Mouse (Mus musculus): ENCODE results near the gene 1600012H06Rik. TPM values are rescaled to one million over a fixed set of nuclear protein-coding genes. Genes with fewer than 3 reads are reported as not detected.
A peak's percentile ranks its signal among the peaks of the same experiment; 100 is the strongest.
"Not testable (repeated sequence)": the region's sequence is repeated elsewhere in the genome, so short reads cannot be mapped to it uniquely, and the experiment has no call there.

1600012H06Rik gene
- polyA plus RNA-seq, 1 experiment from 2014 or later: 27.3 TPM

- Histone ChIP-seq H3K9me3 (no peaks in the 10 kb centered on the region), H3K9ac (no peak overlapping the region), H3K4me2 (no peak overlapping the region), H3K27ac (replicated peaks) (no peak overlapping the region), H3K27me3 (no peaks in the 10 kb centered on the region), H3K4me3 (no peak overlapping the region), H3K4me1 (replicated peaks) (no peaks in the 10 kb centered on the region), H3K36me3 (no peaks in the 10 kb centered on the region)
- ATAC-seq (ENCODE audit: low FRiP score, low read depth): no peak
- WGBS: 93% methylated on average over 4 of the region's 4 CpGs
Observed at GRCm38 (mm10) chr17:14914401-14914800, 28.6 kb upstream of the 1600012H06Rik start.

GRCm38 (mm10) chr17:14917866-14918265 is 25.1 kb upstream of the 1600012H06Rik start:
- Histone ChIP-seq H3K27me3 (no peaks in the 10 kb centered on the region), H3K9me3 (no peaks in the 10 kb centered on the region), H3K4me2 (no peak overlapping the region), H3K4me1 (replicated peaks) (no peaks in the 10 kb centered on the region), H3K36me3 (no peaks in the 10 kb centered on the region), H3K9ac (no peak overlapping the region), H3K27ac (replicated peaks) (no peak overlapping the region), H3K4me3 (no peak overlapping the region)
- 91% methylated on average over 8 of the region's 8 CpGs for WGBS
- ATAC-seq (ENCODE audit: low FRiP score, low read depth): no peak

DNA sequence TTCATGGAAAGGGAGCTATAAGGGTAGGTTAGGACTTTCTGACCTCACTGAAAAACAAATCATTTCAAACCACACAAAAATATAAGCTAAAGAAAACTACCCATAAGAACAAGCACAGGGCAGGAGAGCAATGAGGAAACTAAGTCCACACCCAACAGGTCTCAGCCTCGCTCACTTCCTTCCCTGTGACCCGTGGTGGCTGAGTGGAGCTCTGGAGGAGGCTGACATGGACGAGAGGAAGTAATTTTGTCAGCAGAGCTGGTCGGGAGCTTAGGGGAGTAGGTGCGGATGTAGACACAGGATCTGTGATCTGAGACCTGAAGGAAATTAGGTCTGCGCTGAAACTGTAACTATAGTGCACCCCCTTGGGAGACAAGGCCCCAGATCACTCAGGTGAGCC is 21.4 kb upstream of the 1600012H06Rik start:
- Histone ChIP-seq H3K4me3 (no peak overlapping the region), H3K4me2 (no peak overlapping the region), H3K9me3 (no peaks in the 10 kb centered on the region), H3K36me3 (no peaks in the 10 kb centered on the region), H3K27me3 (no peaks in the 10 kb centered on the region), H3K9ac (no peak overlapping the region), H3K4me1 (replicated peaks) (no peaks in the 10 kb centered on the region), H3K27ac (replicated peaks) (no peak overlapping the region)
- WGBS: 74% methylated on average over 6 of the region's 6 CpGs
- no peak for ATAC-seq (ENCODE audit: low FRiP score, low read depth)

DNA sequence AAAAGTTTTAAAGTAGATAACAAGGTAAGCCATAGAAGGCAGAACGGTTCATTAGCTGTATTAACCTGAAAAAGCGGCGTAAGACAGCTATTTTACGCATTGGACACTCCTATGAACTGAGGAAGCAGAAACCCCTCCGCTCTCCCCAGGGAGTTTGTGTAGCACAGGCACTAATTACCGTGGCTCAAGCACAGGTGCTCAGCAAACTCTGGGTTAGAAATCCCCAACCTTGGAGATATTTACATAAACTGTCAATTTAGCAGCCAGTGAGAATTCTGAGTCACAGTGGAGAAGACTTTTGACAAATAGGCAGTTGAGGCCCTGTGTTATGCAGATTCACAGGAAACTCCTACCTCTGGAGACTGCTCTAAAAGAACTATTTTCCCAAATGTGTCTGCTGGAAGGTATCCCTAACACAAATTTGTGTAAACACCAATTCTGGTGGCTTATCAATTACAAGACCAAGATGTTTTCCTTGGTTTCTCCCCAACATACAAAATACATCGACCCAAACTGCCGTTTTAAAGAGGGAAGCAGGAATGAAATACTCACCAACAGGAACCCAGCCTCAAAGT is 15.3 kb upstream of the 1600012H06Rik start:
- H3K36me3 ChIP-seq: no peaks in the 10 kb centered on the region
- no peak overlapping the region for H3K4me2 ChIP-seq
- H3K9ac ChIP-seq: no peak overlapping the region
- no peak overlapping the region for H3K27ac ChIP-seq (replicated peaks)
- no peaks in the 10 kb centered on the region for H3K9me3 ChIP-seq
- H3K27me3 ChIP-seq: no peaks in the 10 kb centered on the region
- H3K4me3 ChIP-seq: no peak overlapping the region
- WGBS: 85% methylated on average over 8 of the region's 8 CpGs
- ATAC-seq (ENCODE audit: low FRiP score, low read depth): no peak
- no peaks in the 10 kb centered on the region for H3K4me1 ChIP-seq (replicated peaks)

GRCm38 (mm10) chr17:14928631-14929030 is 14.4 kb upstream of the 1600012H06Rik start:
- no peaks in the 10 kb centered on the region for H3K27me3 ChIP-seq
- no peak overlapping the region for H3K4me3 ChIP-seq
- no peaks in the 10 kb centered on the region for H3K9me3 ChIP-seq
- no peak overlapping the region for H3K9ac ChIP-seq
- WGBS: 86% methylated on average over 5 of the region's 5 CpGs
- H3K4me2 ChIP-seq: no peak overlapping the region
- H3K27ac ChIP-seq (replicated peaks): no peak overlapping the region
- ATAC-seq (ENCODE audit: low FRiP score, low read depth): no peak
- H3K36me3 ChIP-seq: no peaks in the 10 kb centered on the region
- no peaks in the 10 kb centered on the region for H3K4me1 ChIP-seq (replicated peaks)

DNA sequence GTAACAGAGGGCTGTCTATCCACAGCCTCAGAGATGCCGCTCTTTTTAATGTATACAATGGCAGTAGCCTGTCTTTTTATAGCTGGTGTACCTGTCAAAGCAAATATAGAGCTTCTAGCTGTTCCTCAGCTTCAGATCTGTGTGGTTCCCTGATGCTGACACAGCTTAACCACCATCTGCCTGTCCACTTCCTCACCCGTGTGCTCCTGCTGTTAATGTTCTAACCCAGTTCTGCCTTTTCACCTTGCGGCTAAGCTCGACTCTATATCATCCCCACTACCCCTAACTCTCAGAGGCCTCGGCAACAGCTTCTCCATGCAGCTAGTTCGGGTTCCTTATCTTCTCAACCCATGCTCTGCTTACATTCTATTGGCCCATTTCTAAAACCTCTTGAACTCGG is 12.3 kb upstream of the 1600012H06Rik start:
- H3K4me1 ChIP-seq (replicated peaks): no peaks in the 10 kb centered on the region
- H3K36me3 ChIP-seq: no peaks in the 10 kb centered on the region
- H3K9me3 ChIP-seq: no peaks in the 10 kb centered on the region
- no peak overlapping the region for H3K9ac ChIP-seq
- no peak overlapping the region for H3K4me3 ChIP-seq
- no peak for ATAC-seq (ENCODE audit: low FRiP score, low read depth)
- H3K27me3 ChIP-seq: no peaks in the 10 kb centered on the region
- no peak overlapping the region for H3K27ac ChIP-seq (replicated peaks)
- 89% methylated on average over 7 of the region's 7 CpGs for WGBS
- H3K4me2 ChIP-seq: no peak overlapping the region

GRCm38 (mm10) chr17:14931469-14931868 is 11.5 kb upstream of the 1600012H06Rik start:
- H3K27ac ChIP-seq (replicated peaks): no peak overlapping the region
- no peaks in the 10 kb centered on the region for H3K27me3 ChIP-seq
- 90% methylated on average over 5 of the region's 5 CpGs for WGBS
- H3K4me2 ChIP-seq: no peak overlapping the region
- H3K4me3 ChIP-seq: no peak overlapping the region
- ATAC-seq (ENCODE audit: low FRiP score, low read depth): no peak
- no peaks in the 10 kb centered on the region for H3K36me3 ChIP-seq
- H3K9me3 ChIP-seq: no peaks in the 10 kb centered on the region
- no peaks in the 10 kb centered on the region for H3K4me1 ChIP-seq (replicated peaks)
- H3K9ac ChIP-seq: no peak overlapping the region

GRCm38 (mm10) chr17:14935280-14935679 is 7.7 kb upstream of the 1600012H06Rik start:
- H3K27ac ChIP-seq (replicated peaks); H3K4me3 ChIP-seq; H3K9ac ChIP-seq; H3K9me3 ChIP-seq; H3K27me3 ChIP-seq; H3K36me3 ChIP-seq; H3K4me1 ChIP-seq (replicated peaks); H3K4me2 ChIP-seq; ATAC-seq (ENCODE audit: low FRiP score, low read depth): not testable (repeated sequence)
- WGBS: 87% methylated on average over 14 of the region's 14 CpGs

DNA sequence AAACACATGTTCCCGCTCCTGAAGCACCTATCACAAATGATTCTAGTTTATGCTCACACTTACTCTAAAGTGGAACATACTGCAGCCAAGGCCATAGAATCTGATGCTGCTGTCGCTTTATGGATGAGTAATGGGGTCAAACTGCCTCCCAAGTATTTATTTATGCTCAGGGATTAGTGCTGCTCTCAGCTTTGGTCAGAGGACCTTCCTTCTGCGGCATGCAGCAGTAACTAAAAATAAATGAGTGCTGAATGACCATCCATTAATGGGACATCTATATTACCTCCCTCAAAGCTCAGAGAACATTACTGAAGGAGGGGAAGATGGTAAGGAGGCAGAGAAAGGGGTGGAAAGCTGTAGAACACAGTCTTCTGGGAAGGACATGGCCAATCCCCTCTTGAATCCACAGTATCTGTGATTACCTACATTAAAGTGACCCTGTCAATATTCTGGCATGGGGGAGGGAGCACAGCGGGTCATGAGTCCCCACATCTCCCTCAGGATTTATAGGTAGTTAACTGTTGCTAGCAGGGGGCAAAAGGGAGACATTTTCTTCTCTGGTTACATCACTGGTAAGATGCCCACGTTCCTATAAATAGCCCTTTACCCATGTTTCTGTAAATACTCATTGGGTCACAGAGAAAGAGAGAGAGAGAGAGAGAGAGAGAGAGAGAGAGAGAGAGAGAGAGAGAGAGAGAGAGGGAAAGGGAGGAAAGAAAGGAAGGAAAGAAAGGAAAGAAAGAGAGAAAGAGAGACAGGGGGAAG is 7.0 kb upstream of the 1600012H06Rik start:
- ATAC-seq (ENCODE audit: low FRiP score, low read depth): no peak
- no peaks in the 10 kb centered on the region for H3K27me3 ChIP-seq

DNA sequence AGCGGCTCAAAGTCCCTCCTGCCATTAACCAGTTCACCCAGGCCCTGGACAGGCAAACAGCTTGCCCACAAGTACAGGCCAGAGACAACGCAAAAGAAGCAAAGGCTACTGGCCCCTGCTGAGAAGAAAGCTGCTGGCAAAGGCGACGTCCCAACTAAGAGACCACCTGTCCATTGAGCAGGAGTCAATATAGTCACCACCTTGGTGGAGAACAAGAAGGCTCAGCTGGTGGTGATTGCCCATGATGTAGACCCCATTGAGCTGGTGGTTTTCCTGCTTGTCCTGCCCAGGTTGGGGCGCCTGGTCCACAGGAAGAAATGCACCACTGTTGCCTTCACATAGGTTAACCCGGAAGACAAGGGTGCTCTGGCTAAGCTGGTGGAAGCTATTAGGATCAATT is 803 bp upstream of the 1600012H06Rik start:
- peaks cover 33% of the 10 kb centered on the region for H3K4me1 ChIP-seq (replicated peaks)
- not testable (repeated sequence) for ATAC-seq (ENCODE audit: low FRiP score, low read depth); H3K27me3 ChIP-seq; H3K9me3 ChIP-seq
- peak overlapping the region; percentile 54 for H3K9ac ChIP-seq
- peaks cover 15% of the 10 kb centered on the region for H3K36me3 ChIP-seq
- H3K4me3 ChIP-seq: peak overlapping the region; percentile 56
- 69% methylated on average over 6 of the region's 6 CpGs for WGBS
- H3K27ac ChIP-seq (replicated peaks): 0 out of 2 replicates have a peak overlapping the region, but pooled peaks have one; percentile 73
- H3K4me2 ChIP-seq: peak overlapping the region; percentile 80

More for the DNA sequence above, 7.0 kb upstream of the 1600012H06Rik start:
- WGBS: 73% methylated on average over 5 of the region's 5 CpGs
- H3K4me2 ChIP-seq: no peak overlapping the region
- H3K4me1 ChIP-seq (replicated peaks): no peaks in the 10 kb centered on the region
- H3K27ac ChIP-seq (replicated peaks): no peak overlapping the region
- H3K9ac ChIP-seq: no peak overlapping the region
- H3K36me3 ChIP-seq: no peaks in the 10 kb centered on the region
- H3K4me3 ChIP-seq: no peak overlapping the region
- no peaks in the 10 kb centered on the region for H3K9me3 ChIP-seq

DNA sequence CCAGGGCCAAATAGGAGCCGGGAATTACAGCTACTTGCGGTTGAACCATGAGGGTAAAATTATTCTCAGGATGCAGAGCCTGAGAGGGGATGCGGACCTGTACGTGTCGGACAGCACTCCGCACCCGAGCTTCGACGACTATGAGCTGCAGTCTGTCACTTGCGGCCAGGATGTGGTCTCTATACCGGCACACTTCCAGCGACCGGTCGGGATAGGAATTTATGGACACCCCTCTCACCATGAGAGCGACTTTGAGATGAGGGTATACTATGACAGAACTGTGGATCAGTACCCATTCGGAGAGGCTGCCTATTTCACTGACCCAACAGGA is 710 bp downstream of the 1600012H06Rik start:
- WGBS: 26% methylated on average over 16 of the region's 16 CpGs
- peaks cover 33% of the 10 kb centered on the region for H3K4me1 ChIP-seq (replicated peaks)
- H3K27me3 ChIP-seq: no peaks in the 10 kb centered on the region
- peak overlapping the region; percentile 72; the same call in 1 of the 2 replicates for H3K27ac ChIP-seq (replicated peaks)
- ATAC-seq (ENCODE audit: low FRiP score, low read depth): no peak
- H3K9me3 ChIP-seq: no peaks in the 10 kb centered on the region
- H3K4me3 ChIP-seq: peak overlapping the region; percentile 56
- H3K4me2 ChIP-seq: peak overlapping the region; percentile 80
- peaks cover 19% of the 10 kb centered on the region for H3K36me3 ChIP-seq
- H3K9ac ChIP-seq: peak overlapping the region; percentile 67

DNA sequence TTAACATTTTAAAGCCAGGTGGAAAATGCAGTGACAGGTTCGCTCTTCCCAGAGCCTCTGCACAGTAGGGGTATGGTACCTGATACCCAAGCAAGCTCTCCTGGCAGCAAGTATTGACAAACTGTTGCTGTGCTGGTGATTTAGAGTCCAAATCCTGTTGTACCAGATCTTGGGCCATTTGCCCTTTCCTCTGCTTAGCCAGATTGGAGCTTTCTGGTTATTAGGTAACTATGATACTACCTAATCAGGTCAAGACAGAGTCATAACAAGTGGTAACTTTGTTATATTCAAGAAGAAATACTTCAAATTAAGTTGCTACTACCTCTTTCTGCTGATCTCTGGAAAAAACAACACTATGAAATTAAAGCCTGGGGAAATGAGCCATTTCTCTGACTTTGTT is 1.6 kb downstream of the 1600012H06Rik start:
- Histone ChIP-seq H3K36me3 (peaks cover 23% of the 10 kb centered on the region), H3K4me3 (peak overlapping the region; percentile 56; the same call in 1 of the 2 replicates), H3K27me3 (no peaks in the 10 kb centered on the region), H3K9me3 (no peaks in the 10 kb centered on the region), H3K4me1 (replicated peaks) (peaks cover 33% of the 10 kb centered on the region), H3K9ac (no peak overlapping the region), H3K27ac (replicated peaks) (no peak overlapping the region), H3K4me2 (peak overlapping the region; percentile 80)
- 80% methylated on average over 1 of the region's 1 CpGs for WGBS
- no peak for ATAC-seq (ENCODE audit: low FRiP score, low read depth)

Measured in hindbrain, embryonic 15.5 days (tissue).